Mouse (Mus musculus) retina, adult 2 months (tissue): ENCODE results near the gene Hemgn.

Experiments
- DNase-seq: peaks from one replicate; pipeline ENCODE4 v3.0.0-alpha.2; 2012; ENCODE audit warnings: low read depth, low spot score

Gene Hemgn

DNA sequence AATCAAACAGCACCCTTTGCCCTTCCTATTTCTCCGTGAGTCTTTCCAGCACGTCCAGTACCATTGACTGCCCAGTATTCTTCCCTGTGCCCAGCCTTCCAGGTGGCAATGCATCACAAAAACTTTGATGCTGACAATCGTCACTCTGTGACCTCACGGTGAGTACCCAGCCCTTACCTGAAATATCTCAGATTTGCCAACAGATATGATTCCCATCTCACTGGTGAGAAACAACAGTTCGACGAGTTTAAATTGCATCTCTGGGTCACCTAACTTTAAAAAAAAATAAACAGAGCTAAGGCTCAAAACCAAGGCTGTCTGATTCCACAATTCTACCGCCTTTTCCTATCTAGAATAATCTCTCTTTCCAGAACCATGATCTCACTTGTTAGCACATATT lies at the start of gene Hemgn:
Gene Hemgn (minus strand): TSS at position 101 of the 400 bp plus-strand sequence.
- no peak for DNase-seq

DNA sequence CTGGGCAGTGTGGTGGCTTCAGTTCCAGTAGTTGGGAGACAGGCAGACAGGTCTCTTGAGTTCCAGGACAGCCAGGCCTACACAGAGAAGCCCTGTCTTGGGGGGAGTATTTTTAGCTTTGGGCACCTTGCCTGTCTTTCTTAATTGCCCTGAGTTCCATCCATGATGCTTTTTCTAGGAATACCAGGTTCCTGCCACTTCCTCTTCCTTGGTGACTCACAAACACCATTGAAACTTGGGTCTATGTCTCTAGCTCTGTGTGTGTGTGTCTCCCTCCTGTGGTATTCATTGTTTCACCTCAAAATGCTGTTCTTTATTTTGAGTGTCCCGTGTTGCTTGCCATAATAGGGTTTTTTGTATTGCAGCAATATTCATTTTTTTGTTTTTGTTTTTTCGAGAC lies 45.1 kb upstream of the Hemgn start:
- DNase-seq = no peak

DNA sequence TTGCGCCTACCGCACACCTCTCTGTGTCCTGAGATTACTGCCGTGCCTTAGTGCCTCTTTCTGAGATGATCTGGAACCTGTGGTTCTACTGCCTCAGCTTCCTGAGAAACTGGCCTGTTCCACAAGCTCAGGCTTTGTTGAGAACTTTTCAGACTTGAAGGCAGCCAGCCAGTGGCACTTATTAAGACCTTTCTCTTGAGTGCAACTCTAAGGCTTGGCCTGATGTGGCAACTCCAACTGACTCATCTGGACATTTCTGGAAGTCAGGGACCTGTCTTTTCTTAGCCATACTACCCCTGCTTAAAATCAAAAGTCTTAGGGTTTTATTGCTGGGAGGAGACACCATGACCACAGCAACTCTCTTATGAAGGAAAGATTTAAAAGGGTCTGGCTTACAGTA lies 43.9 kb upstream of the Hemgn start:
- DNase-seq = no peak

GRCm38 (mm10) chr4:46456762-46457161 lies 43.5 kb upstream of the Hemgn start:
- no peak for DNase-seq

GRCm38 (mm10) chr4:46454097-46454864 lies 41.0 kb upstream of the Hemgn start:
- DNase-seq = no peak

DNA sequence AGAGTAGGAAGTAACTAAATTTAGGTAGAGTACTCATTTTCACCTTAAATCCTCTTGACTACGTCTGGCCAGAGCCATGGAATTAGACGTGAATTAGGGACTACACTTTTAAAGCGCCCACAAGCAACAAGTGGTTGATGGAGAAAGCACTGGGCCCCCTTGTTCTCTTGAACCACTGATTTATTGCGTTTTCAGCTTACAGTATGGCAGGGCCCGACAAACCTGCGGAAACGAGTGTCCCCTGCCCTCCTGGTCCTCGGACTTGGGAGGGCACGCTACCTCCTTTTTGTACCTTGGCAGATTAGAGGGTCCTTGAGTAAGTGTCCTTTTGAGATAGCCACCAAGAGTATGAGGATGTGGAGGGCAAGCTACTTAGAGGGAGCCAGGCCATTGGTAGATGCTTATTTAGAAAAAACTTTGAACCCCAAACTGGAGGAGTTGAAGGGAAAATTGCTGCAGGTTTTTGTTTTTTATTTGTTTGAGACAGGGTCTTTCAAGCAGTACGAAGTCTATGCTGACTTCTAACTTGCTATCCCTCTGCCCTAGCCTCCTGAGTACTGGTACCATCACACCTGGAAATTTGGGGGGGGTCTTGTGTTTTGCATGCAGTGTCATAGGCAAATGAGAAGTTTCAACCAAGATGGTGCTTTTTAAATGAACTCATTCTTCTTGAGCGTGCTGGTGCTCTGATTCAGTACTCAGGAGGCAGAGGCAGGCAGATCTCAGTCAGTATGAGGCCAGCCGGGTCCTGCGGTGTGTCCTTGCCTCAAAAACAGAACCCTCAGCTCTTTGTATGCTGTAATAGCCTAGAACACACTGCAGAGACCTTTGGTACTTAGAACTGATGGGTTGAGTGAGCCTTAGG lies 39.8 kb upstream of the Hemgn start:
- no peak for DNase-seq

GRCm38 (mm10) chr4:46452481-46452850 lies 39.2 kb upstream of the Hemgn start:
- no peak for DNase-seq

DNA sequence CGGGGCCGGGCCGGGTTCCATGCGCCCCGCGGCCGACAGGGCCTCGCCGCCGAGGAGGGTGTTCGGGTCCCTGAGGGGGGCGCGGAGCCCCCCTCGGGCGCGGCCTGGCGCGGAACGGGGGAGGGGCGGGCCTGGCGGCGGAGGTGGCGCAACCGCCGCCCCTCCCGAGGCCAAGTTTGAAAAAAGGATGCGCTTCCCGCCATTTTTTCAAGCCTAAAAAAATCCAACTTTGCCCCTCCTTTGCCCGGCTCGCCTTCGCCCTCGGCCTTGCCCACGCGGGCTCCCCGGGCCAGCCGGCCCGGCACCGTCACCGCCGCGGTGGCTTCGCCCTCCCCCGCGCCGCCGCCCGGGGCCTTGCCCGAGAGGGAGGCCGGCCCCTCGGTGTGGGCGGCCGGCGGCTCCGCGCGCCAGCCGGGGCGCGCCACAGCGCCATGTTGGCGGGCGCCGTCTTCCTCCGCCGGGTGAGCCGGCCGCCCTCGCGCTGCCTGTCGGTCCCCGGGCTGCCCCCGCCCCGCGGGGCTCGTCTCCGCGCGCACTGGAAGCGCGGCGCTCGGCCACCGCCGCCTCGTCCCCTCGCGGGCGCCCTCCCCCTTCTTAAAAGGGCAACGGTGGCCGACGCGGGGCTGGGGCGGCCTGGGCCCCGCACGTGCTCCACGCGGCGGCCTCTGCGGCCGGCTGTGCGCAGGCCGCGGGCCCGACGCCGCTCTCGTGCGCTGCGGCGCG lies 38.6 kb upstream of the Hemgn start:
- peak; percentile 62 for DNase-seq

DNA sequence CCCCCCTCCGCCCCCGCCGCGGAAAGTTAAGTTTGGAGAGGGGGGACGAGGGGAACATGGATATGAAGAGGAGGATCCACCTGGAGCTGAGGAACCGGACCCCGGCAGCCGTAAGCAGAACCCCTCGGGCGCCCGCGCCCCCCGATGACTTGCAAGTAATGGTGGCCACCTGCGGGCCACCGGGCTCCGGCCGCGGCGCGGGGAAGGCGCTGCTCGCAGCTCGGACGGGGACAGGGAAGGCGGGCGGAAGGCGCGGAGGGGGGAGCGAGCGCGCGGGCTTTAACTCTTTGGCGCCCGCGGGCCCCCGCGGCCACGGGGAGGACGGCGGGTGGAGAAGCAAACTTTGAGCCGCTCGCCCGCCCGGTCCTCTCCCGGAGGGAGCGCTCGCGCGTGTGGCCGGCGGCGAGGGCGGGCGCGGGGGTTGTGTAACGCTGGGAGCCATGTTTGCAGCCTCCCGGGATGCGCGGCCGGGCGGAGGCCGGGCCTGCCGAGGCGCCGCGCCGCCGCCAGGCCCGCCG lies 38.0 kb upstream of the Hemgn start:
- DNase-seq = peak; percentile 41

GRCm38 (mm10) chr4:46450519-46451131 lies 37.3 kb upstream of the Hemgn start, which contains the start of gene Anp32b:
TSS of gene Anp32b (plus strand) at chr4:46450902.
- peak; percentile 71 for DNase-seq

DNA sequence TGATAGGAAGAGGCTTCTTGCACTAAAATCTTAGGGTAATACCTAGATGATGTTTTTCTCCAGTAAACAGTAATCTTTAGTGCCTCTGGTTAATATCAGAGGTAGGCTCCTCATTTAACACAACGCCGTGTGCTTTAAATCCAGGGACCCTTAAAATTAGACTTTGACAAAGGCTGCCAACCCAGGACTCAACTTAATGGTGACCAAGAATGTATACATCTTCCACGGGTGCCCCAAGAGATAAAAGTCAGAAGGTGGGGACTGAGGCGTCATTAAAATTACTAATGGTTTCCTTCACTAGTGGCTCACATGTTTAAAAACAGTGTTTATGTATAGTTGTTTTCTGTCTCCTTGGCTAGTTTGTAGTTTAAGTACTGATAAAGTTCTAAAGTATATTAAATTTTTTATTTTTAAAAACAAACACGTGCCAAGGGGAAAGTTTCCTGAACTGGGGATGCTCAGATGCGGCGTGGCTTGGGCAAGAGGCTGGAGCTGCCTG lies 36.8 kb upstream of the Hemgn start:
- DNase-seq = no peak

DNA sequence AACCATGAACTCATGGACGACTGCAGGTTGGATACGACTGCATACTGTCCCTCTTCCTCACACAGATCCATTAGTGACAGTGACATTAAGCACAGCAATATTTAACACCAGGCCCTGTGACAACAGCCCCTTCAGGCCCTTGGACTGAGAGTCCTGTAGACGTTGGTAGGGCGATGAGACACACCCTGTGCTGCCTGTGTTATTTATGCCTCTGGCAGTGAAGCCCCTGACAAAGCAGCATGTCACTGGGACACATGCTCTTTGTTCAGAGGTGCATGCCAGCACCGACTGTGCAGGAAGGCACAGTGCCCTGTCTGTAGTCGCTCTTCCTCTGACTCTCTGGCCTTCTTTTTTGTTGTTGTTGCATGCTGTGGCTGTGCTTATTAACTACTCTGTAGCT lies 35.6 kb upstream of the Hemgn start:
- DNase-seq = no peak

DNA sequence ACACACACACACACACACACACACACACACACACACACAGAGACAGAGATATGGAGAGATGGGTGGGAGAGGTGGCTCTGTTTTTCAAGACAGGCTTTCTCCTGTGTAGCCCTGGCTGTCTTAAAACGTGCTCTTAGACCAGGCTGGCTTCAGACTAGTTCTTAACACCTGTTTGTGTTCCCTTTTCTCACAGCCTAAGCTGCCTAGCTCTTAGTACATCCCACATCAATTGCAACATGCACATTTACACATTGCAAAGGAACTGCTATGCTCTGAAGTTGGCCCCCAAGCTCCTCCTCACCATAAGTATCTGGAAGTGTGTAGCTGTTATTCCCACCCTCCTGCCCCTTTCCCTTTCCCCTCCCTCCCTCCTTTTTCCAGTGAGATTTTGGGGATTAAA lies 34.2 kb upstream of the Hemgn start:
- no peak for DNase-seq

GRCm38 (mm10) chr4:46445237-46445945 lies 32.1 kb upstream of the Hemgn start:
- DNase-seq = no peak

GRCm38 (mm10) chr4:46442501-46442900 lies 29.2 kb upstream of the Hemgn start:
- DNase-seq = no peak

DNA sequence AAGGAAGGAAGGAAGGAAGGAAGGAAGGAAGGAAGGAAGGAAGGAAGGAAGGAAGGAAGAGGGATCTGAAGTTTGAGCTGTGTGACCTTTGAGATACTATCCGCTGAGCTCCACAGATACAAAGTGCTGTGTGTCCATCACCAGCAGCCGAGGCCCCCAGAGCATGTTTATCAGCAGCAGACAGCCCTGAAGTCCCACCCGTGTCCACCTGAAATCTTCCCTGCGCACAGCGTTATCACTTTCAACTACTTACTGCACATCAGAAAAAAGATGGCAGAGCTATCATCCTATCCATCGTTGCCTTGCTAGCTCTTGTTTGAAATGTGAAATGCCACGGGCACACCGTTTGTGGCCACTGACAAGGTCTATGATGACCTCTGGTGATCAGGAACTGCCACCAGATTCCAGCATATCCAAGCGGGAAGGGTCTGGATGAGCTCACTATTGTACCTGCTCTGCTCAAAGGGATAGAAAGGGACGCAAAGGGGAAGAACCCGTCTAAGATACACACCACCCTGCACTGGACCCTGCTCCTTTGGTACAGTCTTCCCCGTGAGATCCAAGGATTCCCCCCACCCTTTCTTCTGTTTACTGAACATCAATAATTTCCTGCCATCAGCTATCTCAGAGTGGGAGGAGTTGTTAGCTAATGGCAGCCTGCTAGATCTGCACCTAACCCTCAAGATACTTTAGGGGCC lies 19.2 kb upstream of the Hemgn start:
- no peak for DNase-seq

DNA sequence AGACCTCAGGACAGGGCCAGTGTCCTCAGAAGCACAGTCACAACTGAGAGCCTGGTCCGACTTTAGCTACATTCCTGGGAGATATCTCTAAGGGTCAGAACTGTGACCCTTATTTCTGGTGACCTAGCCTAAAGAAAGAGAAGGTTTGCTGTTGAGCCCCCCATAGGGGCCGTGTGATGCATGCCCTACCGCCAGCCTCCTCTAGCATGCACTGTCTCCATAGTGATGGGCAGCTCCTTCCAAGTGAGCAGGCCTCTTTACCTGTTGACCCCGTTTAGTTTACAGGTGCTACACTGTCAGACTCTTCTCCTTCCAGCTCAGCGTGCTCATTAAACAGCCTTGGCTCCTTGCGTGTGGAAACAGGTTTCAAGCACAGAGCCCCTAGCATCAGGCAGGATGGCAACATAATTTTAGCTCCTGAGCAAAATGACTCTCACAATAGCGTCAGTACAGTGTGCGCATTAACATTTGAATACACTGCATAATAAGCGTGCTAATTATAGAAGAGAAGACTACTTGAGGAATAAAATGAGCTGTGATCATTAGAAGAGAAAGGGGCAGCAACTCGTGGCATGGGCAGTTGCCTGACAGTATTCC lies 15.7 kb upstream of the Hemgn start:
- no peak for DNase-seq

- DNase-seq = no peak
These were observed 9.3 kb upstream of the Hemgn start for GRCm38 (mm10) chr4:46422625-46423024.

DNA sequence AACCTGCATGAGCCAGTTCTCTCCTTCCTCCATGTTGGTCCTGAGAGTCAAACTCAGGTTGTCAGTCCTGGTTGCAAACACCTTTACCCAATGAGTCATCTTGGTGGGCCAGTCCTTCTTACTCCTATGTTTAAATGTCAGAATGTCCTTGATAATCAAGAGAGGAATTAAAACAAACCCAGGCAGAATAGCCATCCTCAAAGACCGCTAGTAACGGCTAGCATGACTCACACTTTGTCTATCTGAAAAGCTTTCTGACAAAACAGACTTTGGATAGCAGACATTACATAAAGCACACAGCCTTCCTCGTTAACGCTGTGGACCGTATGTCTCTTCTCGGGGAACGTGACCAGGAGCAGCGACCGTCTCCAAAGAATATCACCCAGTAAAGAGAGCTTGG lies 5.5 kb upstream of the Hemgn start:
- DNase-seq = no peak

- no peak for DNase-seq
These were observed 4.2 kb upstream of the Hemgn start for GRCm38 (mm10) chr4:46417491-46417890.
